9 mouse cellular contexts compared by ENCODE assay signal in genomic region chr5:24261098-24261497, GRCm38 (mm10).
DNase-seq lines count a peak whose midpoint lies in the region; TF ChIP-seq lines count a peak whose summit lies in the region.
"Had no signal": no experiment of that assay in that cellular context is flagged by ENCODE, and none has a peak within 500 bp of the region (broad histone marks: within the 10 kb centered on the region; RNA-seq: fewer than 3 reads in every experiment).

No protein-coding gene starts in this region.

- peak overlapping the region in 1 of 2 experiments; percentile 20; a peak in 1 of 4 replicates for H3K4me3 ChIP-seq in MEL (ENCODE audit: control insufficient read depth in 1 of 2, insufficient read depth in 1 of 2, low read depth in 2 of 2, low read length in 2 of 2)
- H3K4me3 ChIP-seq in forebrain, embryonic 10.5 days = no peak overlapping the region
- H3K4me3 ChIP-seq: liver, embryonic 13.5 days had no signal

- WGBS in forebrain, embryonic 10.5 days = 19% methylated on average over 7 of the region's 7 CpGs

- peak; percentile 89 to 95 (median 91) for TF ChIP-seq CTCF in MEL (IDR thresholded peaks at IDR 0.05 in 2 of 3, conservative IDR thresholded peaks at IDR 0.05 in 1 of 3; ENCODE audit: control insufficient read depth in 1 of 3, insufficient read depth in 1 of 3, low read depth in 2 of 3, low read length in 3 of 3, poor library complexity in 1 of 3, severe bottlenecking in 1 of 3)

- no peak for TF ChIP-seq EP300 in MEL (IDR thresholded peaks at IDR 0.05; ENCODE audit: low read depth in 1 of 2, low read length in 2 of 2)

- no peaks in the 10 kb centered on the region for H3K27me3 ChIP-seq in MEL (ENCODE audit: control insufficient read depth in 1 of 2, insufficient read depth in 2 of 2, low read length in 2 of 2)
- peaks cover 32% of the 10 kb centered on the region for H3K27me3 ChIP-seq in forebrain, embryonic 10.5 days (ENCODE audit: poor library complexity, severe bottlenecking)

- DNase-seq in MEL (ENCODE audit: low read depth, low spot score) = peak; percentile 84
- peak; percentile 59 for DNase-seq in c-Kit-positive CD71-negative TER-119-negative erythroid progenitor cells, embryonic 14.5 days (ENCODE audit: low read depth)
- DNase-seq in forebrain, embryonic 10.5 days (ENCODE audit: extremely low spot score, low spot score) = peak; percentile 59
- DNase-seq in heart, postnatal 25 days (ENCODE audit: low spot score) = peak; percentile 21
- peak; percentile 30 to 70 for DNase-seq in layer of hippocampus, adult 8-10 months (ENCODE audit: low spot score in 2 of 2)
- peak; percentile 75 for DNase-seq in lung, postnatal 36 days
- peak; percentile 86 for DNase-seq in retina, embryonic 14.5 days (ENCODE audit: low spot score)
- peak; percentile 48 to 49 for DNase-seq in thymus, postnatal 36 days
- DNase-seq: liver, embryonic 13.5 days had no signal

- H3K79me2 ChIP-seq in MEL (ENCODE audit: control insufficient read depth, insufficient read depth, low read length, poor library complexity) = no peaks in the 10 kb centered on the region

- TF ChIP-seq POLR2A in MEL (IDR thresholded peaks at IDR 0.05; ENCODE audit: control insufficient read depth in 1 of 2, insufficient read depth in 1 of 2, low read depth in 1 of 2, low read length in 2 of 2, poor library complexity in 1 of 2) = no peak

- no peaks in the 10 kb centered on the region for H3K9me3 ChIP-seq in MEL (replicated peaks; ENCODE audit: insufficient read depth, low read length)
- peaks cover 9% of the 10 kb centered on the region; the same call in 1 of the 2 replicates for H3K9me3 ChIP-seq in forebrain, embryonic 10.5 days

- intact Hi-C loops in heart, postnatal 25 days (cut with DNase I) = loop anchor here (1.0 kb wide), 1 partner anchor 96 kb away; no protein-coding TSS in a partner anchor

- peaks cover 0 to 3% of the 10 kb centered on the region in 2 experiments; a peak in 1 of 4 replicates for H3K36me3 ChIP-seq in MEL (ENCODE audit: control insufficient read depth in 1 of 2, insufficient read depth in 2 of 2, low read length in 2 of 2)
- no peaks in the 10 kb centered on the region for H3K36me3 ChIP-seq in forebrain, embryonic 10.5 days (replicated peaks)
- H3K36me3 ChIP-seq: liver, embryonic 13.5 days had no signal

- no peak overlapping the region for H3K9ac ChIP-seq in MEL (ENCODE audit: control insufficient read depth, low read depth, low read length, poor library complexity, severe bottlenecking)
- H3K9ac ChIP-seq: liver, embryonic 13.5 days had no signal

- H3K4me1 ChIP-seq in MEL (ENCODE audit: control insufficient read depth in 1 of 2, insufficient read depth in 2 of 2, low read length in 2 of 2) = peaks cover 0 to 25% of the 10 kb centered on the region in 2 experiments; a peak in 2 of 4 replicates
- H3K4me1 ChIP-seq in forebrain, embryonic 10.5 days = peaks cover 27% of the 10 kb centered on the region
- H3K4me1 ChIP-seq: liver, embryonic 13.5 days had no signal

- TF ChIP-seq RAD21 in MEL (IDR thresholded peaks at IDR 0.05; ENCODE audit: low read depth, low read length) = peak; percentile 77

- H3K27ac ChIP-seq in MEL (ENCODE audit: control insufficient read depth, low read depth, low read length) = no peak overlapping the region
- no peak overlapping the region for H3K27ac ChIP-seq in forebrain, embryonic 10.5 days
- H3K27ac ChIP-seq: liver, embryonic 13.5 days had no signal

TF ChIP-seq in MEL, 35 proteins besides CTCF, POLR2A, EP300 and RAD21:
- TF ChIP-seq ELF1 (IDR thresholded peaks at IDR 0.05; ENCODE audit: low read depth, low read length) (no peak), GATA1 (IDR thresholded peaks at IDR 0.05; ENCODE audit: low read depth, low read length) (no peak), RCOR1 (IDR thresholded peaks at IDR 0.05; ENCODE audit: low read depth, low read length) (peak; percentile 74), SMC3 (IDR thresholded peaks at IDR 0.05; ENCODE audit: low read depth, low read length) (peak; percentile 95), MXI1 (IDR thresholded peaks at IDR 0.05; ENCODE audit: low read depth, low read length) (peak; percentile 43; the same call in 1 of the 2 replicates), ZC3H11A (IDR thresholded peaks at IDR 0.05; ENCODE audit: low read depth, low read length) (peak; percentile 75), SIN3A (IDR thresholded peaks at IDR 0.05; ENCODE audit: low read length) (peak; percentile 17; the same call in 1 of the 2 replicates)

Comparison
In these comparisons a context has a peak if more than half of its experiments do, and no peak if none do; other contexts are left out.
1. DNase-seq: peak in every context shown above with its lines; median percentile 86 in retina, embryonic 14.5 days; 84 in MEL; 75 in lung, postnatal 36 days; 59 in c-Kit-positive CD71-negative TER-119-negative erythroid progenitor cells, embryonic 14.5 days; 59 in forebrain, embryonic 10.5 days; 50 in layer of hippocampus, adult 8-10 months; 48 in thymus, postnatal 36 days; 21 in heart, postnatal 25 days.